Mouse (Mus musculus): Measurements from ENCODE around the gene Zfp787.

GRCm38 (mm10) chr7:6179013-6179412 lies 23.2 kb upstream of the Zfp787 start:
- TF ChIP-seq POLR2A (IDR thresholded peaks at IDR 0.05; ENCODE audit: borderline replicate concordance, extremely low read depth, low read depth, low read length): no peak
- TF ChIP-seq CTCF (IDR thresholded peaks at IDR 0.05; ENCODE audit: insufficient read depth, low read length): no peak
